Mouse (Mus musculus): ENCODE measurements around the gene Nfia. TPM values are rescaled to one million over a fixed set of nuclear protein-coding genes. Genes with fewer than 3 reads are reported as not detected.

Nfia gene
- total RNA-seq, 1 experiment from 2014 or later, result 206 TPM

DNA sequence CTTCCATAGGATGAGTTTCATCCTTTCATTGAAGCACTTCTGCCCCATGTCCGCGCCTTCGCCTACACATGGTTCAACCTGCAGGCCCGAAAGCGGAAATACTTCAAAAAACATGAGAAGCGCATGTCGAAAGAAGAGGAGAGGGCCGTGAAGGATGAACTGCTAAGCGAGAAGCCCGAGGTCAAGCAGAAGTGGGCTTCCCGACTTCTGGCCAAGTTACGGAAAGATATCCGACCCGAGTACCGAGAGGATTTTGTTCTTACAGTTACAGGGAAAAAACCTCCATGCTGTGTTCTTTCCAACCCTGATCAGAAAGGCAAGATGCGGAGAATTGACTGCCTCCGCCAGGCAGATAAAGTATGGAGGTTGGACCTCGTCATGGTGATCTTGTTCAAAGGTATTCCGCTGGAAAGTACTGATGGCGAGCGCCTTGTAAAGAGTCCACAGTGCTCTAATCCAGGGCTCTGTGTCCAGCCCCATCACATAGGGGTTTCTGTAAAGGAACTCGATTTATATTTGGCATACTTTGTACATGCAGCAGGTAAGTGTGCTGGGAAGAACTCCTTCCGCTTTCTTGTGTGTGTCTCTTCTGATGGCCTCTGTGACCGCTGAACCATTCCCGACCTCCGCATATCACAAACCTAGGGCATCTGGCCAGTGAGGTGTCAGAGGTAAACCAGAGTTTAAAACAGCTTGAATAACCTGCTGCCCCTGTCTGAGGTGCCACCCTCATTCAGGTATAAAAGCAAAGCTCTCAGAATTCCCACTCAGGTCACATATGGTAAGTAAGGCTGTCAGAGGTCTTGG is 10.7 kb downstream of the Nfia start:
- DNase-seq, result no peak

DNA sequence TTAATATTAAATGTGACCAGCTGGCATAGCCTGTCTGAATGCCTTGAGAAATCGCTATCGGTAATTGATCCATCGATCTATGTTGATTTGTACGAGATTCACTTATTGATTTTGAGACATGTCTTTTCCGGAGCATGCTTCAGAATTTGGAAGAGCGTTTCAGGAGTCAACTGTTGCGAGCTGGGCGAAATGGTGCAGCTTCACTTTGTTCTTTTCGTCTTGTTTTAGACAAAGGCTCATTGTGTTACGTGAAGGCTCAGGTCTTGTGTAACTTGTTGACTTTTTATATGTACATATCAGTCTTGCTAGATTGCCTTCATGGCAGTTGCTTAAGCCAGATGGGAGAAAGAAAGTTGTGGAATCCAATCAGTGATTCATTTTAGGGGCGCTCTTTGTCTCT is 11.7 kb downstream of the Nfia start:
- no peak for DNase-seq

DNA sequence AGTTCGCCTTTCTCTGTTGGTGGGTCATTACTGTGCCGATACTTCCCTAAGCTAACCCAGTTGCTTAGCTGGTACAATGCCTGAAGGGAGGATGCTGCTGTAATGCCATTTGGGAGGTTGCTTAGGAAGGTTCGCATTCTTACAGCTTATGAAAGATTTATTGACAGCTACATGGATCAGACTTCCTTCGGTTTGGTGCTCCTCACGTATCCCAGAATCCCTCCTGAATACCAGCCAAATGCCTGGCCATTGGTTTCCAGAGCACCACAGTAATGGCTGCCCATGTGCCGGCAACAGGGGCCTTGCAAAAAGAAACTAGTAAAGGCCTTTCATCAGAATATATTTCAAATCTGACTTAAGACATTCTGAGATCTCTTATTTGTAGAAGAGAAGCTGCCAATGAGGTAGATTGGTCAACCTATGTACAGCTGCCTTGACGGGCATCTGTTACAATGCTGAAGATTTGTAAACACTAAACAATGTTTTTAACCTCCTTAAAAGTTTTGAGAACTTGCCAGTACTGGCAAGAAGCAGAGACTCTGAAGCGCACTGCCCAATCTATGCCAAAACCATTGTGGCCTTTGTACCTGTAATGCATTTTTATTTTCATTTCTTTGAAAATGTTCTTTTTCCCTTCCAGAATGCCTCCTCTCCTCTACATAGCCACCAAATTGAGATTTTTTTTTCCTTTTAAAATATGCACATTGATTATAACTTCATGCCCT is 13.2 kb downstream of the Nfia start:
- DNase-seq, result no peak

DNA sequence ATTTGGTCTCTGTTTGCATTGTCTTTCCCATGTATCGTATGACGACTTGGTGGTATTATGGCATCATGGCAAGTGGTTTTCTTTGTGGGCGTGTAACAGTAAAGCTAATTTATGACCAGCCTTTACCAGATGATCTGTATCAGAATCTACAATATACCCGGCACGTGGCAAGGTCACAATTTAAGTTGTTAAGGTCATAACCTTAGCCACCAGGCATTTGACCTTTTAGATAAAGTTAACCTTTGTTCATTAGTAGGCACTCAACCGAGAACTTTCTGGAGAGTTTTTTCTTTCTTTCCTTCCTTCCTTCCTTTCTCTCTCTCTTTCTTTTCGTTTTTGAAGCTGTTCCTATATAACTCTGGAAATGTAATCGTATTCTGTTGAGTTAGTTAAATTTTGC is 14.0 kb downstream of the Nfia start:
- DNase-seq, result no peak

DNA sequence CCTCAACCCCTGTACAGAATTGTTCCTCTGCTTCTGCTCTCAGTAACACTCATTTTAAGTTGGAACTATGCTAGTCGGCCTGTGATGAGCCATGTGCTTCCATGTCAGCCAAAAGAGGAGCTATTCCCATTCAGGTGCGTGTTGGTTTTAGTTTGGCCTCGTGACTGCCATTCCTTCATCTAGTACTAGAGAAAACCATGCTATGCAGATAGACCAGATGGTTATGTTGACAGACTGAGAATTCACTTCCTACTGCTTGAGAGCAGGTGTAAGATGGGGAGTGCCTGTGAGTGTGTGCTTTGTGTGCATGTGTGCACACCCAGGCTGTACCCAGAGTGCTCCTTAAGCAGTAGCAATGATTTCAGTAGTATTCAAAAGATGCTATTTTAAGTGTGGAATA is 15.0 kb downstream of the Nfia start:
- no peak for DNase-seq

DNA sequence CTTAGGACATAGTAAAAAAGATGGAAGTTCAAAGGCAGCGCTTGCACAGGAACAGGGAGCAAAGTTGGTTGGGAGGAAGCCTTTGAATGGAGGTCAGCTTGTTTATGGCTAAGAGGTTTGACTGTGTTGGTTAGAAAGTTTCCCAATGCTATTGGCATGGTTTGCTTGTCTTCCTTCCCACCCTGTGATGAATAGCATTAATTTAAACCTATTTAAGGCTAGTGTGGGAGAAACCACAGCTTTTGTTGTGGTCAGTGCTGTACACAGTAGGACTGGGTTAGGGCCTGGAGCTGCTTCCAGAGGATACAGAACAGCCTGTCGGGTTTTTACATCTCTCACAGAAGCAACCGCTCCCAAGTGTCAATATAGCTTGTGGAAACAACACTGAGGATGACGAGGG is 16.0 kb downstream of the Nfia start:
- DNase-seq, result no peak

DNA sequence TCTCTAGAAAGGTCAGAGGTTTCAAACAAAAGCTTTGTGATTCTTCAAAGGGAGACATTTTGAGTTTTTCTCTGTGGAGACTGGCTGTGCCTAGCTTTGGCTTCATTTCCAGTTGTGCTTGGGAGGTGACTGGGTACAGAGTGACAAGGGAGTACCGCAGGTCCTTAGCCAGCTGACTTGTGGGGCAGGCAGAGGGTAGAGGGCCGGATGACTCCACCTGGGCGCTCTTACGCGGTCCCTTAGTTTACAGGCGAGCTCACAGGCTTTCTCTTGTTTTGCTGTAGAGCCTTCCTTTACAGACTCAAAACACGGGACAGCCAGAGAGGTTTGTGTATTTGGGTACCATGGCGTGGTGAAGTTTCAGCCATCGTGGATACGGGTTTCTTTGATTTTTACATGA is 21.4 kb downstream of the Nfia start:
- DNase-seq, result no peak

DNA sequence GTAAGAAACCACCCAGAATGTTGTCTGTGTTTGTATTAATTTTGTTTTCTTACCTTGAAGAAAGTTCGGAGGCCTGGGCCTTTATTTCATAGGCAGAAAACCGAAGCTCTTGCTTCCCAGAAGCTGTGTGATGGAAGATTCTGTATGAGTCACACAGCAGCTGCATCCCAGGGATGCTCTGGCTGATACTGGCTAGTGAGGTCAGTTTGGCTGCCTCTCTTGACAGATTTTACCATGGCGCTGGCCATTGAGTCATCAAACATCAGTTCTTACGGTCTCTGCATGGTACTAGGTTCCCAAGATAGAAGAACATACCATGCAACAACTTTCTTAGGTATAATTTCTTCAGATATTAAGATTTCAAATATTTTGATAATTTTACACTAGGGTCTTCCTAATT is 22.3 kb downstream of the Nfia start:
- DNase-seq, result no peak

DNA sequence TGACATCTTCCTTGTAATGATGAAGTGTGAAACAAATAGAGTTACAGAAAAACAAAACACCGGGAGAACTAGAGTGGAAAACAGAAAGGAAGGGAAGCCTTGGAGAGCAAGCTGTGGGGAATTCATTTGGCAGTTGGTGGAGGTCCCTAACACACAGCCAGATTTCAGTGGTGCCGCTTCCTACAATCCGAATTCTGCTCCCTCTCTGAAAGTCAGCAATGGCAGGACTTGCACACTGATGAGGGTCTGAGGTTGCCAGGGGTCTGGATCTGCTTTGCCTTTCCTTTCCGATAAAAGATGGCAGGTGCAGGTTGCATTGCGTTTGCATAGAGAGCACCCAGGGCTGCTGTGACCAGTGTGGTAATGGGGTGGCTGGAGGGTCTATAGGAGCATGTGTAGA is 23.4 kb downstream of the Nfia start:
- DNase-seq, result no peak

DNA sequence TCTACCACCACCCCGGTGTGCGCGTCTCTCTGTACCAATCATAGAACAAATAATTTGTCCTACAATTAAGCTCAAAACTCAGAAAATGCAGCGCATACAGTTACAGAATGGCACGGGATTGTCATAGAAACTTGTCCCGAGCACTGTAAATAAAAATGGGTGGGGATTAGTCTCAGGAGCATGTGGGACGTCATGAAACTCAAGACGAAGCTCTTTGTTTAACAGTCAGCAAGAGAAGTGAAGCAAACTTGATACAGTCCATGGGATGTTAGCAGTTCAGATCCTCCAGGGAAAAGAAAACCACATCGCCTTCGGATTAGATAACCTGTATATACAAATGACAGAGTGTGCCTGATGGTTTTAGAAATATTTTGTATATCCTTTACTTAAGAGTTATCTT is 24.0 kb downstream of the Nfia start:
- no peak for DNase-seq

DNA sequence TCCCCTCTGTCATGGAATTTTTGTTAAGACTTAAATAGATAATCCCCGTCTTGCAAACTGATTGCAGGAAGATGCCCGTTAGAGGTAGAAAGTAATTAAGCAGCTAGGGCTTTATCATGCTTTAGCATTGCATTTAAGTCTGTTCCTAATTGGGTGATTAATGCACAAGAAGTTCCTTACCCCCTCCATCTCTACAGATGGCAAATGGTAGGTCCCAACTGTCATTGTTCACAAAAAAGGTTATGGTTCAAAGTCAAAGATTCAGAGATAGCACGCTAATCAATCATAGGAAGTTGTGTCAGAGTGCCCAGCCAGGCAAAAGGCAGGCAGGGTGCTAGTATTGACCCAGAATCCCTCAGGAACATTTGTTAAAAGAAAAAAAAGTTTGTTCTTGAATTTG is 31.3 kb downstream of the Nfia start:
- no peak for DNase-seq

DNA sequence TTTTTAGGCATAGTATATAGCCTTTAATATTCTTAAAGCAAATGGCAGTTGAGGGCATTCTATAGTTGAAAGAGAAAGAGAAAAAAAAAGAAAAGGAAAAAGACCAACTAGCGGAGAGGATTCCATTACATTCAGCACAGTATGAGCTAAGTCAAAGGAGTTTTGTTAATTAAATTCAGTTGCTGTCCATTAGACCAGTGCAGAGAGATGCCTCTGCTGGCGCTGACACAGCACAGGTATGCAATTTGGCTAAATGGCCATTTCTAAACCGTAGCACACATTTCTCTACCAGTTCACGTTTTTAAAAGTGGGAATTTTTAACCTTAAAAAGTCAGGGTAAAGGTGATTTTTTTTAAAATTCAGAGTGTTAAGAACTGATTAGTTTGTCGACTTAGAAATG is 32.1 kb downstream of the Nfia start:
- DNase-seq, result no peak

DNA sequence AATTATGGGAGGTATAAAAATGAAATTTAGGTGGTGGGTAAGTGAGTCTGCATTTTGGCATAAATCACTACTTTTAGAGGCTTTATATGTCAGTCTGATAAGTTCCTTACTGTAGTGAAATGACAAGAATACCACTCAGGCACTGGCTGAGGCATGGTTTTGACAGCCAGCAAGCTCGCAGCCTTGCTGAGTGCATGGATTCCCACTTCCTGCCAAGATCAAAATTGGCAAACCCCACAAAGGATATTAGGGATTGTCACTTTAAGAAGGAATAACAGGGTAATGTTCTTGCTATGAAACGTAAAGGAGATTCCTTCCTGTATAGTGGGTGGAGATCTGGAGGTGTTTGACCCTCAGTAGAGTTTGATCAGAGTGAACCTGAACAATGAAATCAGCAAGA is 32.7 kb downstream of the Nfia start:
- DNase-seq, result no peak

DNA sequence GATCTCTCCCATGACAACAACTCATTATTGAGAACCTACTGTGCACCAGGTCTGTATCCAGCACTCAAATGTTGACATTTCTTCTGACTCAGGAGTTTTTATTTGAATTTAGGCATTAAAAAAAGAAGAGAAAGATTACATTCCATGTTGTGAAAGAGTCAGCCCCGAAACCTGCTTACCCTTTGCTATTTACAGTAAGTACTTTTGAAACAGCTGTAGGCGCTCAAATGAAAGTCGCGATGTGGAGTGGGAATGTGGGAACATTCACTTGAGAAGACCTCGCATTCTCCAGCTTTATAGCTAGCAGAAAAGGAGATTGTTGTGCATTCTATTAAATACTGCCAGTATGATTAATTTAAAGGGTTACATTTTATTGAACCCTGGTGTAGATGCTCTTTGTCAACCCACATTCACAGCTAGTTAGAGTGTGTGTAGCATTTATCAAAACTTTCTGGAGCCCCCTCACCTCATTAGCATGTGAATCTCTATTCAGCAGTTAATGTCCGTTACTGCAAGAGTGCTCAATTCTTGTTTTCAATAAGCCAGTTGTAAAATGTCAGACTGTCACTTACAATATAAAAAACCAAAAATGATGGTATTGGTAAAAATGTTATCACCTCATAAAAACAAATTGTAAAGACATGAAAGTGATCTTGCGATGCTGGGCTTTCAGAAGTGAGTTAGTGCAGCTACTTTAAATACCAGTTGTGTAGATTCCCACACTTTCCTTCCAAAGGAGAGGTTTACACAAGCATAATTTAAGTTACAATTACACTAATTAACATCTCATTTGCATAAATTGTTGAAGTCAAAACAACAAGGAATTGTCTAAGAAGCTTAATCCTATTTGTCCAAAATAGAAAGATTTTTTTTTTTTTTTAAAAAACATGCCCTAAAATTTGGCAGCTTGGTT is 33.6 kb downstream of the Nfia start:
- DNase-seq, result no peak

DNA sequence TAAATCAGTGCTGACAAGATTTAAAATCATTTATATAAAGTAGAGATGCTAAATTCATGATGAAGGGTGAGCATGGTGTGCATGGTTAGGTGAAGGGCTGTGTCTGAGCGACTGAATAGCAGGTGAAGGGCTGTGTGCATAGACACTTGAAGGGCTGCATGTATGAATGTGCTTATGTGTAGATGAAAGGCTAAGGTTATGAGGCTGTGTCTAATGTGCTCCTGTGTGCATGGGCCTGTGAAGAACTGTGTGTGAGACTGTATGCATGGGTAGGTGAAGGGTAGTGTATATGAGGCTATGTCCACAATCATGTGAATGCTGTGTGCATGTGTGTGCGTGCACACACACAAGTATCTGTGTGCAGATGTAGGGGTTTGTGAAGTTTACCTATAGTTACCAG is 34.4 kb downstream of the Nfia start:
- DNase-seq, result no peak

DNA sequence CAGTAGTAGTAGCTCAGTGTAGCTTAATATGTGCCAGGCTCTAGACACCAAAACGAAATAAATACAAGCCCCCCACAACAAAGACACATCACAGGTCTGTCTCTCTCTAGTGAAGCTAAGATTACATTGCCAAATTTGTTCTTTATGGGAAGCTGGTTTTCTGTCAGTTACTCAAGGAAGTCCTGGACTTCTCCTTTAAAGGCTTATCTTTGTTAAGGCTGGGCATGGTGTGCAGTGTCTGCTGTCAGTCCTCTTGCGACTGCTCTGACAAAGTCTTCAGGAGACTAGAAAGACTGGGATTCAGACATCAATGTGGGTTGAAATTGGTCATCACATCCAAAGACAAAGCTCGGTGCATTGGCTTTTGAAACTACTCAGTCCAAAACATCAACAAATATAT is 36.4 kb downstream of the Nfia start:
- DNase-seq, result no peak

DNA sequence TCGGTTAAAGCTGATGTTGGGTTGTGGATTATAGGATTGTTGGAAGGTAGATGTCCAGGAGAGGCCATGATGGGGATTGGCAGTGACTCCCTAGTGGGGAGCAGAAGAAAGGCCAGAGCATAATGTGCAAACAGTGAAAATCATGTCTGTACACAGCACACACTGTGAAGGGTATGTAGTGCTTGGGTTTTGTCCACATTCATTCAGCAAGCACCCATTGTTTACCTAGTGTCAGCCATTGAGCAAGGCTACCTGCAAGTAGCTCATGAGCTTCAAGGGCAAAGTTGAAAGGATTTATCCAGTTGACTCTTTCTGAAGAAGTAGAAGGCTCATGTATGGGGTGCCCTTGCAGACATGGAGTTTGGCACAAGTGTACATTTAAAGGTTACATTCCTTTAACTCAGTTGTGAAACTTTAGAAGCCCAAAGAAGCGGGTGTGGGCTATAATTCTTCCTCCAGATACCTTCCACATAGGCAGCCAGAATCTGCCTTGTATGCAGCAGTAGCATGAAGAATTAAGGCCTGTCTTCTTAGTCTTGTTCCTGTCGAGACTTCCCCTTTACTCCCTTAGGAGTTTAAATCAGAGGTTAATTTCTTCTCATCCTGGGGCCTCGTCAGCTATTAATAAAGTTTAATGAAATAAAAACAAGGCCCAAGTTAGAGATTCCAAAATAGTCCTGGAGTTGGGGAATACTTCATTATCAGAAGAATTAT is 37.2 kb downstream of the Nfia start:
- no peak for DNase-seq

DNA sequence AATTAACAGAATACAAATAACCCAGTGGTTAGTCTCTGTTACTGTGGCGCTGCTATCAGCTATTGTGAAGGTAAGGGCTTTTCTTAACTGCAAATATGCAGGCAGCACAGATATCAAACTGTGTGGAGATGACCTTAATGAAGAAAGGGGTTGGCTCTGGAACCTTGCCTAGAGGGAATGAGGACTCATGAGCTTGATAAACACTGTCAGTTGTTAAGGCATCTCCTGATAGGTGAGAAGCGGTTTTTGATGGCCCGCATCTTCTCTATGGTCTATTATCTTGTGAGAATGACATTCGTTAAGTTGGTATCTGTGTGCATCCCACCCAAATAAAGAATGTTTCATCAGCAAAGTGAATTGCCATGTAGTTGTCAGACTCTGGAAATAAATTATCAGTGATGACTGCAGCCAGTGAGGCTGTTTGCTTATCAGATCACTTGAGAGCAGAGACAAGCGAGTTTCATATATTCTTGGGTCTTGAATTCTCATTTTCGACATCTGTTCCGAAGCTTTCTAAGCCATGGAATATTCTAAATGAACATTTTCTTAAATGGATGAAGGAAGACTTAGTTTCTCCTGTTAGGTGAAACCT is 37.9 kb downstream of the Nfia start:
- DNase-seq, result no peak

DNA sequence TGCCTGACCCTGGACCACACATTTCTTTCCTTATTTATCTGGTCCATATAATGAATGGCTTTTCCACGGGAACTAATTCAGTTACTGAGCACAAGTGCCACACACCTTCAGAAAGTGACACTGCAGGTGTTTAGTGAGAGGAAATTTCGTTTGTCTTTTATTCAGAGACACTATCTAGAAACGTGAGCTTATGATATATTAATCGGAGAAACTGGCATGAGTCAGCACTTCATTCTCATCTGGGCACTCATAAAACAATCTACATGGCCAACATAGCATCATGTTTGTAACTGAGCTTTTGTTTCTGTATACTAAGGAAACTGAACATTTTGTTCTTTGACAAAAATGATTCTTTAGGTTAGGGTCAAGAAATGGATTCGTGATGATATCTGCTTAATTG is 40.5 kb downstream of the Nfia start:
- no peak for DNase-seq

DNA sequence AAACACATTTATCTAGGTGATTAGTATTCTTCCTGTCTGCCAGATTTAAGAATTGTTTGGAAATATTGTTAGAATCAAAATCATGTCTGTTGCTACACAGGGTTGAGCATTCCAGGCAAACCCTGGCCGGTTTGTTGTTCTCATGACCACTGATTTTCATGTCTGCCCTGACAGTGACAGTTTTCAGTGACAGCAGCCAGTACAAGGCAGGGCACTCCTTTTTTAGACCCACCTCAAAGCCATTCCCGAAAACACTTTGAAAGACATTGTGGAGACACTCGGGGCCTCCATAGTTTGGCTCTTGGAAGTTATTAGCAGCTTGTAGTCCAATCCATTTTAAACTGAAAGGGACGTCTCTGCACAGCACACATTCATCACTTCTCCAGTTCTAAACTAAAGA is 41.5 kb downstream of the Nfia start:
- no peak for DNase-seq

DNA sequence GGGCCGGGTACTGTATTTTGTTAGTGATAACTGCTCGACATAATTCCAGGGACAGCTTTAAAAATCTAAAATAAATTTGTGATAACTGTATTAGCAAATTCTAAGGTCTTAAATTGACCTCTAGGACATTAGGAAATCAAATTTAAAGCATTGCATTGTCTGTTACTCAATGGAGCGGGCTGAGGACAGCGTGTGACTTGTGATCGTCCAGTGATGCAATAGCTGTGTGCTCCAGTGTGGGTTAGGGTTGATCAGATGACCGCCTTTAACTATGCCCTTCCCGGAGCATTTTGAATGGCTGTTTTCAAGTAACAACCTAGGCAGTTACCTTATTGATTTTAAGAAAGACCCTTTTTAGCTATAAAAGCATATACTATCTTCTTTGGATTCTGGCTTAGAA is 42.0 kb downstream of the Nfia start:
- DNase-seq, result peak; percentile 19

DNA sequence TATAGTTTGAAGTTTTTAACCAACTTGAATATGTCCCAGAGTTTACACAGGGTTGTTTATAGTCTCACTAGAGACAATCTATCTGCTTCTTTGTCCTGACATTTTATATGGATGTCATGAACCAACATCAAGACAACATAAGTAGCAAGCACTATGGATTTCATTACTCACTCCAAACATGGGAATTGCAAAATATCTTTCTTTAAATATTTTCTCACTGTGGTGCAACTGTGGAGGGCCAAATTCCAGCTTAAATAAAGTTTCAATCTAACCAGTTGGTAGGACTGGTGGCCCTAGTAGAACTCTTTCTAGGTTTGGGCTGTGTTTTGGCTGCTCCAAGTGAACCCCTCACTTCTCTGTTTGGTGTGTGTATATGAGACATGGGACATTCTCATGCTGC is 43.5 kb downstream of the Nfia start:
- no peak for DNase-seq

Measured in adrenal gland, postnatal 25 days (tissue).